Mouse (Mus musculus): ENCODE measurements at regions not wholly inside any gene's neighbourhood (a gene's known extent, or its start where the extent isn't known, plus 50 kb on each side); places are given as distances from the start of the nearest gene placed in this dataset.

GRCm38 (mm10) chr1:142605224-142605623, 1035.2 kb upstream of the B3galt2 start:
- no peak for DNase-seq (ENCODE audit: low spot score in 2 of 2)
- intact Hi-C loops (cut with DNase I): no loop called here

DNA sequence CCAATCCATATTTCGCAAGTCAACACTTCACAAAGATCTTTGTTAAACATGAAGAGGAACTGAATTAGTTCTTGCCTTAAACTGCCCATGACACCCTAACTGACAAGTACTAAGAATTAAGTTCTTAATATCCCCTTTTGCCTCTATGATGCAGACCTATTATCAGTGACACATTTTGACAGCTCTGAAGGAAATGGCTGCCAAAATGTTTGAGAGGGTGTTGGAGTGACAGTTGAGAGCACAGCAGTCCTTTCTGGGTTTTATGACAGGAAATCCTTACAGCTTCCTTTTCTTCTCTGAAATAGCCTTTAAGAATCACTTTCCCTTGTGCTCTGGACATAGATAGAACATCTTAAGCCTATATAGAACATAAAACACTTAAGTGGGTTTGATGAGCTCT, 1034.4 kb upstream of the B3galt2 start:
- no peak for DNase-seq (ENCODE audit: low spot score in 2 of 2)
- intact Hi-C loops (cut with DNase I): no loop called here

- intact Hi-C loops (cut with DNase I): no loop called here
- DNase-seq (ENCODE audit: low spot score in 2 of 2): no peak
These were observed 1019.0 kb upstream of the B3galt2 start for GRCm38 (mm10) chr1:142621464-142621863.

DNA sequence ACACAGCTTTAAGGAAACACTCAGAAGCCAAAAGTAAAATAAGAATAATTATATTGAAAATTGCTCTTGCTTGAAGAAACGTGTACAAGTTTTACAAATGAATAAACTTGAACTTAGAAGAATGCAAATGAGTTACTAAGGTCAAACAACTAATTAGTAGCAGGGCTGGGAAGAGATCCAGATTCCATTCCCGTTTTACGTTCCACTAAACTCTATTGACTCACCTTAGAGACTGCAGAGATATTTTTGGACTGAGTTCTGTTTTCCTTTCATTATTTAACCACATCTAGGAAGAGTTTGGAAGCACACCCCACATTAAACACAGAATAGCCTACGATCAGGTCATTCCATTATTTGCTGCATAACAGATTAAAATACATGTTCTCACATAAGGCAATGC, 1016.2 kb upstream of the B3galt2 start:
- intact Hi-C loops (cut with DNase I): no loop called here
- no peak for DNase-seq (ENCODE audit: low spot score in 2 of 2)

- DNase-seq (ENCODE audit: low spot score in 2 of 2): no peak
- intact Hi-C loops (cut with DNase I): no loop called here
These were observed 985.2 kb upstream of the B3galt2 start for GRCm38 (mm10) chr1:142655289-142655688.

DNA sequence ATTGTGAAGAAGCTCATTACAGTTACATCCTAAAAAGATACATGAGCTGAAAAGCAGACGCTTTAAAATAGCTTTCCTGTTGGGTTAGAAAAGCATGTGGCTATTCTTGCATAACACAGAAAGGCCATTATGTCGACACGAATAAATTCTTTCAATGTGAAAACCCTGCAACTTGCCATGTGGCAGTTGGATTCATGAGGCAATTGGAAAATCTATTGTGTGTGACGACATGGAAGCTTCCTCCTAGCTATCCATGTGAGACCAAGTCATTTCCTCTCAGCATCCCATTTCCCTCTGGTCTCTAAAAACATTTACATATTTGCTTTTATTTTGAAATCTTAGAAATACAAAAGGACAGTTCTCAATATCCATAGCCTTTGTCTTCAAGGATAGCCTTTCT, 975.2 kb upstream of the B3galt2 start:
- intact Hi-C loops (cut with DNase I): no loop called here
- no peak for DNase-seq (ENCODE audit: low spot score in 2 of 2)

GRCm38 (mm10) chr1:142679917-142680316, 960.5 kb upstream of the B3galt2 start:
- peak; percentile 8 to 13 for DNase-seq (ENCODE audit: low spot score in 2 of 2)
- intact Hi-C loops (cut with DNase I): no loop called here

GRCm38 (mm10) chr1:142688828-142689227, 951.6 kb upstream of the B3galt2 start:
- intact Hi-C loops (cut with DNase I): no loop called here

DNA sequence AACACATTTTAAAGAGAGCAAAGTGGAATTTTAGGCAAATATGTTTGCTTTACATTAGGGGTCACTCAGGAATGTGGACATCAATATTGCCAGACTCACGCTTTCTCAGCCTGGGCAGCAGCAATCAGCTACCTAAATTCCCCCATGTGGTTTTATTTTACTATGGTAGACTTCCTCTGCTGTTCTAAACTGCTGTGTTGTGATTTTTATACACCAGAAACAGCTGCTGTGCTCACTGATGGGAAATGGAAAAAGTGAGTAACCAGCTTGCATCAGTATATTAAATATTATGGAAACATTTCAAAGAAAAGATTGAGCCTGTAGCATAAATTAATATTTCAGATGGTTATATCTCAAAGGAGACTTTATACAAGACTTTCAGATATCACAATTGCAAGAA, 945.3 kb upstream of the B3galt2 start:
- intact Hi-C loops (cut with DNase I): no loop called here
- no peak for DNase-seq (ENCODE audit: low spot score in 2 of 2)

More at GRCm38 (mm10) chr1:142688828-142689227, 951.6 kb upstream of the B3galt2 start:
- DNase-seq (ENCODE audit: low spot score in 2 of 2): no peak

DNA sequence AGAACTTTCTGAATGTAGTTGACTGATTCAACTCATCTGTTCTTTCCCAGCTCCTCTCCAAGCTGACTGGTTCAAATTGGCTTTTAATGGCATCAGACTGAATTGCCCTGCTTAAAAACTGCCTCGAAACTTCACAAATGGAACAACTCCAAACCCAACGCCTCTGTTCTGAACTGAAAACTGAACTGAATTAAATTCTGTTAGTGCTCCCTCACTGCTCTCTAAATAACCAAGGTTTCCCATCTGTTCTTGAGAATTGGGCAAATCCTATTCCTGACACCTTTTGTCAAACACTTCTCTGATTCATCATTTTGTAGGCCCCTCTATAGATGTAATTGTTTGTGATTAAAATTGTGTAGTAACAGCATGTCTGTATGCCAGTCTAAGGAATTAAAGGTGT, 932.2 kb upstream of the B3galt2 start:
- DNase-seq (ENCODE audit: low spot score in 2 of 2): no peak
- intact Hi-C loops (cut with DNase I): no loop called here

- no peak for DNase-seq (ENCODE audit: low spot score in 2 of 2)
- intact Hi-C loops (cut with DNase I): no loop called here
These were observed 910.2 kb upstream of the B3galt2 start for GRCm38 (mm10) chr1:142730259-142730658.

- DNase-seq (ENCODE audit: low spot score in 2 of 2): no peak
- intact Hi-C loops (cut with DNase I): no loop called here
These were observed 906.4 kb upstream of the B3galt2 start for GRCm38 (mm10) chr1:142734108-142734507.

GRCm38 (mm10) chr1:142738376-142738775, 902.1 kb upstream of the B3galt2 start:
- DNase-seq (ENCODE audit: low spot score in 2 of 2): no peak
- intact Hi-C loops (cut with DNase I): no loop called here

GRCm38 (mm10) chr1:142742307-142742706, 898.2 kb upstream of the B3galt2 start:
- peak in 1 of 2 experiments; percentile 3 for DNase-seq (ENCODE audit: low spot score in 2 of 2)
- intact Hi-C loops (cut with DNase I): no loop called here

DNA sequence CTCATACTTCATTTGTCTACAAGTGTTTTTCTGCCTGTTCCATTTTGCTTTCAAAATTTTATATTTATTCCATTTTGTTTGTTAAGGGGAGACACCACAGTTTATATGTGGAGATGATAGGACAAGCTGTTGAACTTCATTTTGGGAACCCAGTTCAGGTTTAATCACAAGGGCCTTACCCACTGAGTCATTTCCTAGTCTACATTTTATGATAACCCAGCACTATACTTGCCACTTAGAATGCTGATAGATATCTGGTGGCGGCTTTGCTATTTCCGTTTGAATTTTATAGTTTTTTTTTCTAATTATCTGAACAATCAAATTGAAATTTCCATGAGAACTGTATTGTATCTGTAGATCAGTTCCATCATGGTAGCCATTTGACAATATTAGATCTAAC, 869.5 kb upstream of the B3galt2 start:
- intact Hi-C loops (cut with DNase I): no loop called here
- no peak for DNase-seq (ENCODE audit: low spot score in 2 of 2)

Measured in left cerebral cortex, postnatal 36 days (tissue).